Mouse (Mus musculus) testis, adult 2 months (tissue): Measurements from ENCODE around the gene Tcea3. TPM values are rescaled to one million over a fixed set of nuclear protein-coding genes. Genes with fewer than 3 reads are reported as not detected.

Experiments
- H3K27ac ChIP-seq: fragments of 200-500 bp; 2 replicates; pipeline ENCODE4 v1.5.1; 2012; ENCODE audit warnings: low read depth, low read length; ENCODE audit not compliant: control insufficient read depth, insufficient read depth
- H3K27me3 ChIP-seq: fragments of 200-500 bp; 2 replicates; pipeline ENCODE4 v1.6.1; 2012; ENCODE audit warnings: mild to moderate bottlenecking, low read length, moderate library complexity; ENCODE audit not compliant: control insufficient read depth, insufficient read depth
- H3K36me3 ChIP-seq: fragments of 200-500 bp; 2 replicates; pipeline ENCODE4 v1.6.1; 2012; ENCODE audit warnings: mild to moderate bottlenecking, low read length; ENCODE audit not compliant: control insufficient read depth, insufficient read depth
- H3K4me1 ChIP-seq: fragments of 200-500 bp; 2 replicates; pipeline ENCODE4 v1.6.1; 2012; ENCODE audit warnings: low read length; ENCODE audit not compliant: control insufficient read depth, insufficient read depth
- H3K4me3 ChIP-seq: fragments of 200-500 bp; 2 replicates; pipeline ENCODE4 v1.5.1; 2012; ENCODE audit warnings: low read depth, mild to moderate bottlenecking, low read length, moderate library complexity, mixed read lengths; ENCODE audit not compliant: control insufficient read depth
- CTCF ChIP-seq: fragments of 200-500 bp; IDR thresholded peaks from 2 replicates; pipeline ENCODE4 v1.5.1; 2012; ENCODE audit warnings: low read depth, mild to moderate bottlenecking, inconsistent platforms, low read length, moderate library complexity; ENCODE audit not compliant: control insufficient read depth, insufficient read depth, insufficient replicate concordance
- POLR2A ChIP-seq: fragments of 200-500 bp; IDR thresholded peaks from 2 replicates; pipeline ENCODE4 v1.6.1; 2012; ENCODE audit warnings: low read depth, mild to moderate bottlenecking, inconsistent platforms, low read length, moderate library complexity; ENCODE audit not compliant: control insufficient read depth
- polyA plus RNA-seq: library from polyadenylated mRNA; depleted of rRNA; stranded (reverse); fragments of >200 nt; gene quantifications from 2 replicates; pipeline ENCODE4 v1.2.3, GENCODE M21; 2012; rRNA removed

The Tcea3 gene
- polyA plus RNA-seq: 0.49 and 0.54 TPM in 2 replicates

DNA sequence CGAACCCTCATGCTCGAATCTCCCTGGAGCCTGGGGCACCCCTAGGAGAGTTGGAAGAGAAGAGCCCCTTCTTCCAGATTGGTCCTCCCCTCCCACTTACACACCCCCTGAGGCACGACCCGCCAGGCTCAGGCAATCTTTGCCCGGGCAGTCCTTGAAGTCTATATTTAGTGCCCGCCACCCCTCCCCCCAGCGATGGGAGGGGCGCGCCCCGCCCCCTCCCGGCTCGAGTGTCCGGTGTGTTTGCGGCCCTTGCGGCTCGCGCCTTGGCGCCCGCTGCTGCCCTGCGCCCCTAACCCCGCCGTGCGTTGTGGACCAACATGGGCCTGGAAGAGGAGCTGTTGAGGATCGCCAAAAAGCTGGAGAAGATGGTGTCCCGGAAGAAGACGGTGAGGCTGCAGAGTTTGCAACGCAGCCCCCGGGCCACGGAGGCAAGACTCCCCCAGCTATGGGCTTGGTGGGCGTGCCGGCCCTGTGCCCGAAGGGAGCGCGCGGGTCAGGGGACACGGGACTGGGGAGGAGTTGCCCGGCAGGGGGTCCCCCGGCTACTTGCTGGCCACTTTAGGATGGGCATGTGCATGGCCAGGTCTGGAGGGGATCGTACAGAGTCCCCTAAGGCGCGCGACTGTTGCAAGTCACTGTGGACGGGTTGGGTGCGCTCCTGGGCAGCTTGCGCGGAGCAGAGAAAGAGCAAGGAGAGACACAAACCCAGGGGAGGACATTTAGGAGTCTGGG is at the start of gene Tcea3:
Tcea3 (plus strand) TSS at position 1 of the 735 bp plus-strand sequence.
- Histone ChIP-seq H3K4me1 (peaks cover 20% of the 10 kb centered on the region), H3K36me3 (no peaks in the 10 kb centered on the region), H3K27me3 (no peaks in the 10 kb centered on the region; the same call in 1 of the 2 replicates), H3K27ac (no peak within 1 kb of the TSS), H3K4me3 (peak within 1 kb of the TSS; percentile 77)
- no peak for TF ChIP-seq CTCF
- no peak for TF ChIP-seq POLR2A

DNA sequence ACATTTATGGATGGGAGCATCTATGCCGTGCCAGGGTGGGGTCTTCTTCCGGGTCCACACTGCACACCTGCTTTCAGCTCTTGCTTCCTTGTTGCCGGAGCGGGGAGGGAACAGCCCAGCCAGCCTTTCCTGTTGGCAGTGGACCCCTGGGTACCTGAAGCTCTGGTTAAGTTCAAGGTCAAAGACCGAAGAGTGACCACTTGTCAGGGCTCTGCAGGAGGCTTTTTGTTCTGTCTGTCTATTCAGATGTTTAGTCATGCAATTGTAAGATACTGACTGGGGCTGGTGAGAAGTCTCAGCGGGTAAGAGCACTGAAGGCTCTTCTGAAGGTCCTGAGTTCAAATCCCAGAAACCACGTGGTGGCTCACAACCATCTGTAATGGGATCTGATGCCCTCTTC is 48.7 kb upstream of the Tcea3 start:
- TF ChIP-seq POLR2A (no peak), CTCF (no peak)
- H3K36me3 ChIP-seq: no peaks in the 10 kb centered on the region
- no peak overlapping the region for H3K27ac ChIP-seq
- H3K4me3 ChIP-seq: no peak overlapping the region
- H3K27me3 ChIP-seq: no peaks in the 10 kb centered on the region
- no peaks in the 10 kb centered on the region for H3K4me1 ChIP-seq

DNA sequence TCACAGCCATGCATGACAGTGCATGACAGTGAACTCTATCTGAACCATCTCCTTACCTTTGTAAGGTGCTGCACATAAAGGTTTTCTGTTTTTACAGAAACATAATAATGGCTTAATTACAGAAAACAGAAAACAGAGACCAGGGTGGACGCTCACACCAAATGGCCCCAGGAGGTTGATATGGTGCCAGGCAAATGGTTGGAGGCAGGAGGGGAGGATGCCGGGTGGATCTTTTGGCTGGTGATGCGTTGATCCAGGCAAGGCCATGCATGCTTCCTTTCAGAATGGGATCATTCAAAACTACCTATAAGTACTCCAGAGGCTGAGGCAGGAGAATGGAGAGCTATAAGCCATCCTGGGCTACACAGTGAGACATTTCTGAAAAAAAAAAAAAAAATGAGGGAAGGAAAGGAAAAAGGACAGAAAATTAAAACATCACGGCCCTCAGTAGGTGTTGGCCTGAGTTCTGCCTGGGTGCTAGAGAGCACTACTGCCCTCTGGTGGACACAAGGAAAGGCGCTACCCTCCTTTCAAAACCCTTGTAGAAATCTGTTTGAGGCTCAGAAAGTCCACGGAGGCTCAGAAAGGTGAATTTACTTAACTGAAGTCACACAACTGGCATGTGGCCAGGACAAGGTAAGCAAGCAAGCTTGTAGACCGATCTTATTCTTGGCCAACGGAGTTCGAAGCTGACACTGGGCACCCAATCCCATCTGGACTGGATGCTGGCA is 47.8 kb upstream of the Tcea3 start:
- TF ChIP-seq CTCF (peak; percentile 79; the same call in 1 of the 2 replicates), POLR2A (no peak)

DNA sequence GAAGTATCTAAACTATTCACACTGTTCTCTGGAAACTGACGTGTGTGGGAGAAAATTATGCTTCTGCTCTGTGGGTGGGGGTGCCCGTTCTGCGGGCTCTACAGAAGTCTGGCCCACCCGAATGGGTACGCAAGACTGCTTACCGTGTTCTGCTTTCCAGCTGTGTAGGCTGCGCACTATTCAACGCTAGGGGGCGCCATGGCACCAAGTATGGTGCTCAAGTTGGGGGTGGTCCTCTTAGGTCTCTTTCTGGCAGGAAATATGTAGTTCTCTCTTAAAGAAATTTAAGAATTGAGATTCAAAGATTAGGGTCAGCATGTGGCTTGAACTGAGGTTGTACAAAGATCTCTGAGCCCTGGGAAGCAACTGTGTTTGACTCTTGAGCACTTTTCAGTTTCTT is 45.0 kb upstream of the Tcea3 start:
- H3K4me3 ChIP-seq: no peak overlapping the region
- H3K27me3 ChIP-seq: no peaks in the 10 kb centered on the region
- TF ChIP-seq CTCF: peak; percentile 90
- TF ChIP-seq POLR2A: no peak
- no peaks in the 10 kb centered on the region; the same call in 1 of the 2 replicates for H3K4me1 ChIP-seq
- no peak overlapping the region for H3K27ac ChIP-seq
- no peaks in the 10 kb centered on the region for H3K36me3 ChIP-seq

More for the DNA sequence above, 47.8 kb upstream of the Tcea3 start:
- no peaks in the 10 kb centered on the region for H3K4me1 ChIP-seq
- no peaks in the 10 kb centered on the region for H3K27me3 ChIP-seq
- H3K27ac ChIP-seq: no peak overlapping the region
- no peaks in the 10 kb centered on the region for H3K36me3 ChIP-seq
- no peak overlapping the region for H3K4me3 ChIP-seq

DNA sequence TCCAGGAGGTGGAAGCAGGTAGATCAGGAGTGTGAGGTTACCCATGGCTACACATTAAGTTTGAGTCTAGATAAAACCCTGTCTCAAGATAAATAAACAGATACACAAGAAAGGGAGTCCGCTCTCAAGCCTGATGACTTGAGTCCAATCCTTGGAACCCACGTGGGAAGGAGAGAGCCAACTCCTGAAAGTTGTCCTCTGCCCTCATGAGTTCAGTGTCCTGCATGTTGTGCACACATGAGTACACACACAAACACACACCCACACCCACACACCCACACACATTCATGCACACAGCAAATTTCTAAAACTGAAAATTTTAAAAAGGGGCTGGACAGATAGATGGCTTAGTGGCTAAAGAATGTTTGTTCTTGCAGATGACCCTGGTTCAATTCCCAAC is 42.8 kb upstream of the Tcea3 start:
- no peaks in the 10 kb centered on the region for H3K27me3 ChIP-seq
- no peak overlapping the region for H3K27ac ChIP-seq
- no peaks in the 10 kb centered on the region; the same call in 1 of the 2 replicates for H3K4me1 ChIP-seq
- H3K36me3 ChIP-seq: no peaks in the 10 kb centered on the region
- H3K4me3 ChIP-seq: no peak overlapping the region
- TF ChIP-seq CTCF (no peak), POLR2A (no peak)

DNA sequence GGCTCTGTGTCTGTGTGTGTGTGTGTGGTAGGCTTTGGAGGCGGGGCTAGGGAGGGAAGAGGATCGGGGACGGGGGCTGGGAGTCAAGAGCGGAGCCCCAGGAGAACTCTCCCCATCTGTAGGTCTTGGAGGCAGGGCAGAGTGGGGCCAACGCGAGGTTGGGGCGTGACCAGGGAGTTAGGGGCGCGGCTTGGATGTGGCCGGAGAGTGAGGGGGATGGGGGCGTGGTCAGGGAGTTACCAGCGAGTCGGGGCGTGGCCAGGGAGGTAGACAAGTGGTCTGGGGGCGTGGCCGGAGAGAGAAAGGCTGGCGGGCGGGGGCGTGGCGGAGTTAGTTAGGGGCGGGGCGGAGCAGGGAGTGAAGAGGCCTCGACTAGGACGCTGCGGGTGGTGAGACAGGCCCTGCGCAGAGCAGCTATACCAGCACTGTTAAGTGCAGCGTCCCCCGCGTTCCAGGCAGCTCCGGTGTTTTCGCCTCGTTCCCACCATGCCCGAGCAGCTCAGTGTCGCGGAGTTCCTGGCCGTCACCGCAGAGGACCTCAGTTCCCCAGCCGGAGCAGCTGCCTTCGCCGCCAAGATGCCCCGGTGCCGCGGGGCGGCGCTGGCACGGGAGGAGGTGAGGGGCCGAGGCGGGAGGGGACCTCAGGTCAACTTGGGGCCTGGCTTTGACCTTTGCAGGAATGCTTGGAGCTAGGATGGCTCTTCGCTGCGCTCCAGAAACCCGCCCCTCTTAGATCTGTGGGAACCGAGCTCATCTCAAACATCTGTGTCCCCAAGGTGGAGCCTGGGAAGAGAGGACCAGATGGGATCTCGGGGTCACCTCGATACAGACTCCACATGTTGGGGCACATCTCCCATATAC is 41.3 kb upstream of the Tcea3 start, which contains the start of gene Asap3:
Asap3 (plus strand) TSS at position 333 of the 861 bp plus-strand sequence.
- no peaks in the 10 kb centered on the region for H3K36me3 ChIP-seq
- H3K27me3 ChIP-seq: no peaks in the 10 kb centered on the region
- no peaks in the 10 kb centered on the region; the same call in 1 of the 2 replicates for H3K4me1 ChIP-seq
- no peak within 1 kb of the TSS for H3K27ac ChIP-seq
- H3K4me3 ChIP-seq: peak within 1 kb of the TSS; percentile 92
- TF ChIP-seq CTCF (no peak), POLR2A (peak; percentile 62; the same call in 1 of the 2 replicates)
